Mouse (Mus musculus): ENCODE measurements around the gene Rasa3. TPM values are rescaled to one million over a fixed set of nuclear protein-coding genes. Genes with fewer than 3 reads are reported as not detected.

Rasa3 gene
- total RNA-seq, 2 experiments from 2014 or later, result 62.6 to 73.0 TPM

- DNase-seq (ENCODE audit: low spot score in 2 of 2), result no peak
Measured at GRCm38 (mm10) chr8:13562118-13562517, 115.3 kb downstream of the Rasa3 start, which contains the start of gene 1700029H14Rik. 1700029H14Rik (minus strand) TSS chr8:13562461.

GRCm38 (mm10) chr8:13557526-13557925, 119.9 kb downstream of the Rasa3 start:
- DNase-seq (ENCODE audit: low spot score in 2 of 2), result no peak

DNA sequence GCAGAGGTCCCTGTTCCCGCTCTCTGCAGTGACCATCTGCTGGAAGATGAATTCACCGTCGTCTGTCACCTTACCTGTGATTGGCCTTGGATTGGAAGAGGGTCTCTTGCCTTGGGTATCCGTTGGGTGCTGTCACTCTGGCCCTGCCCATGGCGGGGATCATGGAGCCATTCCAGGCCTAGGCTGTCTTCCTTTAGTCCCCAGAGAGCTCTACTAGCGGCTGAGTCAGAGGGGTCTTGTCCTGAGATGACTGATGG, 125.9 kb downstream of the Rasa3 start:
- no peak for DNase-seq (ENCODE audit: low spot score in 2 of 2)

DNA sequence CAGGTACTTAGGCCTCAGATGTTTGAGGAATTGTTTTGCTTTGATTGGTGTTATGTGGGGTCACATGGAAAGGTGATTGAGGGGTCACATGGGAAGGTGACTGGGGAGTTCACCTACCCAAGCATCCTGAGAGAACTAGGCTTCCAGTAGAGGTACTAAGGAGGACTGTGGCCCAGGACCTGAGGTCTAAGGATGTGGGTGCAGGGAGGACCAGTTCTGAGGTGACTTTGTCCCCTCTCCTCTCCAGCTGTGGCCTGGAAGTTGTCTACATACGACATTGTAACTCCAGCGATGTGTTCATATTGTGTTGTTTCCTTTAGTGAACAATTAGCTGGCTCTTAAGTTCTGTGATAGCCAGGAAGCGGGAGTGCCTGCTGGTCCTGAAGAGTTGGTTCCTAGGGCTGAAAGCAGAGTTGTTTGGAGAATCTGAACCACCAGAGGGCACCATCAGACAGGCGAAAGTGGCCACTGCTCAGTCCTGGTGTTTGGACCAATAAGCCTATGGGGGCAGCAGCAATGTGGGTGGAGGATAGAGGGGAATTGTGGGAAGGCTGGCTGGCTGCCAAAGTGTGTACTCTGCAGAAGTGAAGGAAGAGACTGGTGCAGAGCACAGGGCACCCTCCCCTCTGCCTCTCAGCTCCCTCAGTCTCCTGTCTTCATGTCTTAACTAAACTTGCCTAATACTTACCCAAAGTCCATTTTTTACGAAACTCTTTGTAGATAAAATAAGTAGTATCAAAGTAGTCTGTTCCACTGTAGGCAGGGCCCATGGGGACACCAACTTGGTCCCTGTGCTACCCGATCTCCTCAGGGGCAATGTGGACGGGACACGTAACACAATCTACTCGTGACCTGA, 126.5 kb downstream of the Rasa3 start:
- peak; percentile 93 to 94 for DNase-seq (ENCODE audit: low spot score in 2 of 2)

- peak; percentile 62 to 70 for DNase-seq (ENCODE audit: low spot score in 2 of 2)
Measured at GRCm38 (mm10) chr8:13548831-13549230, 128.6 kb downstream of the Rasa3 start.

- peak; percentile 54 to 62 for DNase-seq (ENCODE audit: low spot score in 2 of 2)
Measured at GRCm38 (mm10) chr8:13548235-13548634, 129.2 kb downstream of the Rasa3 start.

DNA sequence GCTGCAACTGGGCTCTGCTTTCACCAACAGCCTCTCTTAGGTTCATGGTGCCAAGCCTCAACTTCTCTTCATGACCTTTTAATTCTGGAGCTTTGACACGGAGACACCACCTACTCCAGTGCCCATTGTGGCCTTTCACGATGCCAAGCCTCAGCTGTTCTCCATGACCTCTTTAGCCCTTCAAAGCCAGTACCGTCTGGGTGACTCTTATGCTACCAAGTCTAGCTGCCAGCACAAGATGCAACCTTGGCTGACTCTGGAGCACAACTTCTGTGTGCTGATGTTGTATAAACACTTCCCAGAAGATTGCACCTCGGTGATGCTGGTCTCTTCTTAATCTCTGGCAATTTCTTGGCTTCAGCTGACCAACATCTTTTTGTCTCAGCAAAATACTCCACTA, 131.0 kb downstream of the Rasa3 start:
- no peak for DNase-seq (ENCODE audit: low spot score in 2 of 2)

DNA sequence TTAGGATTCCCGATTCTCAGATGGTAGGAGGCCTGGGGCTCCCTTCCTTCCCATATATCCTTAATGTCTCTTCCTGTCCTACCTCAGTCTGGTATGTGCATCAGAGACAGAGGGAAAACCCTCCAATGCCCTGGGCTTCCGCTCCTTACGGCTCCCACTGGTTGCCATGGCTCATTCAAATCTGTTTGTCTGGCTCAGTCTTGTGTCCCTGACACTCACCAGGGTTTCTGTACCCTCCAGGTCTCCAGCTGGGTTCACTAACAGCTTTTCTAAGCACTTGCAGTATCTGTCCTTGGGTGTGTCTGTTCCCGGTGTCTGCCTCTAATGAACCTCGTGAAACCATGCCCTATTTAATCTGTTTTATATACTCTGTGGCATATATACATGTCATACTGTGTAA, 135.9 kb downstream of the Rasa3 start:
- DNase-seq (ENCODE audit: low spot score in 2 of 2), result no peak

DNA sequence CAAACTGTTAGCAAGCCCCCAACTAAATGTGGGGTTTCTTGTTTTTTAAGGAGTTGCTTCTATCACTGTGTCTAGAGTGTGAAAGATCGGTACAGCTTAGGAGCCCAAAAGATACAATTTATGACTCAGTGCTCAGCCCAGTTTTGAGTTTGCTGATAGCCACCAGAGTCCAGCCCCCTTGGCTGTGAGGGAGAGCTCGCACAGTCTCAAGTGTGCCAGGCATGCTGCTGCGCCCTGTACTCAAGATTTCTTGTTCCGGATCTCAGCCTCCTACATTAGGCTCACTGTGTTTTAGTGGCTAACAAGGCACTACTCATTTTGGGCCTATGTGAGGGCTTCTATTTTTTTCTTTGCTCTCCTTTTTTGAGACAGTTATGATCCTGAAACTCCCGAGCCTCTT, 137.3 kb downstream of the Rasa3 start:
- DNase-seq (ENCODE audit: low spot score in 2 of 2), result no peak

GRCm38 (mm10) chr8:13538821-13539220, 138.6 kb downstream of the Rasa3 start:
- DNase-seq (ENCODE audit: low spot score in 2 of 2), result peak; percentile 48 to 71

- no peak for DNase-seq (ENCODE audit: low spot score in 2 of 2)
Measured at GRCm38 (mm10) chr8:13537102-13537501, 140.3 kb downstream of the Rasa3 start.

DNA sequence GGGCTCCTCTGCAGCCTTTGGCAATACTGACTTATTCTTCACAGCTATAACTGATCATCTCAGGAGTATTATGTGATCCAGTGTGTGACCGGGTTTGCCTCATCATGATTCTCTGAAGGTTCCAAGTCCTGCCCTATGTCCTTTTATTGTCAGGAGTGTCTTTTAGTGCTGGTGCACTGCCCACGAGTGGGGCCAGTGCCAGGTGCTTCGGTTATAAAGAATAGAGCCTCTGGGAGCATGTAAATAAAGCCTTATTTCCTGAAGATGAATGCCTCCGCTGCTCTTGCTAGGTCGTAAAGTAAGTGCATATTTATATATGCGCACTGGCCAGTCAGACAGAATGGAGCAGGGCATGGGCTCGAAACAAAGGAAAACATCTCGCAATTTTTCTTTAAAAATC, 144.3 kb downstream of the Rasa3 start:
- DNase-seq (ENCODE audit: low spot score in 2 of 2), result no peak

- no peak for DNase-seq (ENCODE audit: low spot score in 2 of 2)
Measured at GRCm38 (mm10) chr8:13531602-13532171, 145.7 kb downstream of the Rasa3 start.

- DNase-seq (ENCODE audit: low spot score in 2 of 2), result peak; percentile 62 to 65
Measured at GRCm38 (mm10) chr8:13530941-13531340, 146.5 kb downstream of the Rasa3 start.

- peak in 1 of 2 experiments; percentile 26 for DNase-seq (ENCODE audit: low spot score in 2 of 2)
Measured at GRCm38 (mm10) chr8:13530401-13530800, 147.0 kb downstream of the Rasa3 start.

DNA sequence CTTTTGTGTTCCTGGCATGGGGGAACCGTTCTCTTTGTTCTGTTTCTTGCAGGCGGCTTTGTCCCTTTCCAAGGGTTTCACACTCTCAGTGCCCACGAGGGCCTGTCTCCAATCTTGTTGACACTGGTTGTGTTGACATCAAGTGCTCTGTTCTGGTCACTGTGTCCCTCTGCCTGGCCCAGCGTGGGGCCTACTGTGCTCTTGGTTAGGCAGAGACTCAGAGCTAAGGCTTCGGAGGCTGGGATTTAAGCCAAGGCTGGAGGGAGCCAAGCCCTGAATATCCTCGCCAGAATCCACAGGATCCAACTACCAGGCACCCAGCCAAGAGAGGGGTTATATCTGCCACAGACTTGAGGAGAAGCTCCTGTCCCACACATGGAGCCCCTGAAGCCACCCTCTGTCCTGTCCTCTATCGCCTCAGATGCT, 147.5 kb downstream of the Rasa3 start:
- DNase-seq (ENCODE audit: low spot score in 2 of 2), result peak; percentile 75 to 81

DNA sequence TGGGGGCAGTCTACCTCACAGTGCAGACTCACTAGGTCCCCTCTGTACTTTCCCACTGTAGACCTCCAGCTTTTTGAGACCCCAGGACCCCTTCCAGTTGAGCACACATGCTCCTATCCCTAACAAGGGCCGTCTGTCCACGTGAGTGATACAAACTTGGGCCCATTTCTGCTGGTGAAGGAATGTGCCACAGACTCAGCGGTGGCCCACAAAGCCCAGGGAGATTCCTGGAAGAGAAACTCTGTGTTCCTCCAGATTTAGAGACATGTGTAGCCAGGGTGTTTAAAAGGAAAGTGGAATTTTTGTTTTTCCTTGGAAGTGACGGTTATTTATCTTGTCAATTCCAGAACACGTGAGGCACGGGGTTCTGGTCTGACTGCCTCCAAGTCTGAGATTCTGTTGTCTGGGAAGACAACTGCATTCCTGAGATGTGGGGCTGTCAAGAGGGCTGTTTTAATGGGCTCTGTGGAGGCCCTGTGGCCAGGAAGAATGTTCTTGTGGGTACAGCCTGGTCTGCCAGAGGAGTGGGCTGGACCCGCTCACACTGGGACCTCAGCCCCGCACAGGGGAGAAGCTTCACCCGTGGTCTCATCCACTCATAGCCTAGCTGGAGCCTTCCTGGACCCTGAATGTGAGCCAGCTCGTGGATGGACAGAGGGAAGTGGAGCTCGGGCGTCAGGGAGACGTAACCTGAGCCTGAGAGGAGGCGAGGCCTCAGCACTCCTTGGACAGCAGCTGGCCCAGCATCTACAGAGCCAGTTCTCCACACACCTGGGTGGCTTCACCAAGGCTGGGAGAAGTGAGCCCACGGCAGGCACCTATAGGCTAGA, 148.2 kb downstream of the Rasa3 start:
- DNase-seq (ENCODE audit: low spot score in 2 of 2), result no peak

DNA sequence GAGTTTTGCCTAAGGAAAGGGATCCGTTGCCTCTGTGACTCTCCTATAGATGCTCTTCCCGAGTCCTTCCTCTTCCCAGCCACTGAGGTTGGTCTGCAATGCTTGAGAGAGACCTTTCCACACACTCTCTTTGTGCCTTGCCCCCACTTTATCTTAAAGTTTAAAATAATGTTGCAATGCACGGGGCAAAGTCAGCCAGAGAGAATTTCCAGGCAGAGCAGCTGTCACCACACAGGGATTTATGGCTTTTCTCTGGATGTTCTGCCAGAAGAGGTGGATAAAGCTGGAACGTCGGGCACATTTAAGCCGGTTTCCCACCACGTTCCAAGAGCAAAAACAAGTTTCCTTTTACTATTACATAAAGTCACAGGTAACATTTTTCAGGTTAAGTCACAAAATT, 156.0 kb downstream of the Rasa3 start:
- no peak for DNase-seq (ENCODE audit: low spot score in 2 of 2)

GRCm38 (mm10) chr8:13520349-13520748, 157.1 kb downstream of the Rasa3 start:
- DNase-seq (ENCODE audit: low spot score in 2 of 2), result no peak

DNA sequence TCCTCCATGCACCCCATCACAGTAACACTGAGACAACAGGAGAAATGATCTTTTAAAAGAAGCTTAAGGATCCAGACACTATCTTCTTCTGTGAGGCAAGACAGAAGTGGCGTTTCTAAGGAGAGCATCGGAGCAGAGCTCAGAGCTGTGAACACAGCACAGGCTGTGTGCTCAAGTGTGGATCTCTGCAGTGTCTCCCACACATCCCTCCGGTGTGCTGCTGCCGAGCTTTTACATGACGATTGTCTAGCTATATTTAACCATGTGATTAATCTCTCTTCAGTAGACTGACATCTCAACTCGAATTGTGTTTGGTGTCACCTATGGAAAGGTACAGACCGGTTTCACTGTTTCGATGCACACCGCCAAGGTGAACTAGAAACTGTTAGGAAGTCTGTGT, 157.9 kb downstream of the Rasa3 start:
- DNase-seq (ENCODE audit: low spot score in 2 of 2), result no peak

- no peak for DNase-seq (ENCODE audit: low spot score in 2 of 2)
Measured at GRCm38 (mm10) chr8:13517284-13517781, 160.1 kb downstream of the Rasa3 start.
